Mouse (Mus musculus): Measurements from ENCODE around the gene Smc4.

DNA sequence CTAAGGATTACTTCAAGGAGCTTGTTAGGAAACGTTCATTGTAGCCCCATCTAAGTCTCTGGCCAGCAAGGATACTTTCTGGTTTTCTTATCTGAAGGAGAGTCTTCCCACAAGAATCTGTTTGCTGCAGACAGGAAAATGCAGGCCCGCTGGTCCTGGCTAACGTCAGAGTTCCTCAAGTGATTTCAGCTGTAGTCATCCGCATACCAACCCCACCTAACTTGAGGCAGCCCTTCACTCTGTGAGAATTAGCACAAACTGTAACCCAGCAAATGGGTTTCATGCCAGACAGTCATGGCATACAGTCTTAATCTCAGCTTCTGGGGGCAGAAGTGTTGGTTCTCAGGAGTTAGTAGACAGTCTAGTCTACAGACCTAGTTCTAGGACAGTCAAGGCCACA, 42.0 kb downstream of the Smc4 start:
- no peak for TF ChIP-seq CTCF (IDR thresholded peaks at IDR 0.05; ENCODE audit: extremely low read depth, insufficient read length, insufficient replicate concordance, low read depth, low read length)
- TF ChIP-seq POLR2A (IDR thresholded peaks at IDR 0.05; ENCODE audit: low read depth, low read length): no peak

Measured in small intestine, adult 2 months (tissue).